Mouse (Mus musculus) ovary, postnatal 36 days (tissue): ENCODE measurements around the gene Fli1.

Experiments used
- DNase-seq: peaks from one replicate; pipeline ENCODE4 v3.0.0; 2022; ENCODE audit warnings: low spot score, mixed read lengths

The Fli1 gene

GRCm38 (mm10) chr9:32522536-32523245 is 20.0 kb downstream of the Fli1 start:
- DNase-seq: no peak

GRCm38 (mm10) chr9:32521331-32521730 is 21.3 kb downstream of the Fli1 start:
- DNase-seq: no peak

GRCm38 (mm10) chr9:32520821-32521220 is 21.8 kb downstream of the Fli1 start:
- no peak for DNase-seq

- no peak for DNase-seq
Observed at GRCm38 (mm10) chr9:32519101-32520051, 23.3 kb downstream of the Fli1 start.

GRCm38 (mm10) chr9:32518351-32519075 is 24.1 kb downstream of the Fli1 start:
- DNase-seq: no peak

- no peak for DNase-seq
Observed at GRCm38 (mm10) chr9:32516691-32517090, 26.0 kb downstream of the Fli1 start.

GRCm38 (mm10) chr9:32515894-32516686 is 26.6 kb downstream of the Fli1 start:
- no peak for DNase-seq

GRCm38 (mm10) chr9:32514406-32515058 is 28.1 kb downstream of the Fli1 start:
- no peak for DNase-seq

GRCm38 (mm10) chr9:32513471-32513870 is 29.2 kb downstream of the Fli1 start:
- no peak for DNase-seq

GRCm38 (mm10) chr9:32510454-32511263 is 32.0 kb downstream of the Fli1 start:
- no peak for DNase-seq

GRCm38 (mm10) chr9:32509706-32510156 is 32.9 kb downstream of the Fli1 start:
- DNase-seq: no peak

GRCm38 (mm10) chr9:32508648-32509047 is 34.0 kb downstream of the Fli1 start:
- no peak for DNase-seq

- no peak for DNase-seq
Observed at GRCm38 (mm10) chr9:32508118-32508517, 34.5 kb downstream of the Fli1 start.

- DNase-seq: no peak
Observed at GRCm38 (mm10) chr9:32506866-32507861, 35.5 kb downstream of the Fli1 start.

- DNase-seq: no peak
Observed at GRCm38 (mm10) chr9:32506161-32506560, 36.5 kb downstream of the Fli1 start.

- no peak for DNase-seq
Observed at GRCm38 (mm10) chr9:32505460-32506075, 37.1 kb downstream of the Fli1 start.

- DNase-seq: no peak
Observed at GRCm38 (mm10) chr9:32503995-32504451, 38.6 kb downstream of the Fli1 start.

- no peak for DNase-seq
Observed at GRCm38 (mm10) chr9:32503423-32503822, 39.2 kb downstream of the Fli1 start.
